Mouse (Mus musculus): Measurements from ENCODE around the gene Tnfrsf13b. TPM values are rescaled to one million over a fixed set of nuclear protein-coding genes. Genes with fewer than 3 reads are reported as not detected.
"Not testable (repeated sequence)": the region's sequence is repeated elsewhere in the genome, so short reads cannot be mapped to it uniquely, and the experiment has no call there.

Tnfrsf13b gene
- polyA plus RNA-seq, 1 experiment from 2014 or later = 0.39 TPM

DNA sequence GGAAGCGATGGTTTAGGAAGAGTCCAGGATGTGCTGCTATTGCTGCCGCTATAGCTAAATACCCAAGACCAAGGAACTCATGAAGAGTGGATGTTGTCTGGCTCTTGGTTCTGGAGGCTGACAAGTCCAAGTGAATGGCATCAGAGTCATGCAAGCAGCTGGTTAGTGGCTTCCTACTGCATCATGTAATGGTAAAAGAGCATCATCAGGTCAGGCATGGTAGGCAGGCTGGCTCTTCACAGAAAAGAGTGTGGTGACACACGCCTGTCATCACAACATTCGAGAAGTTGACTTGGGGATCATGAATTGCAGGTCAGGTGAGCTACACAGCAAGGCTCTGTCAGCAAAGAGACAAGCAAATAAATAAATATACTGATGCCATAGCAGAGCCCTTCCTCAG, 15.1 kb upstream of the Tnfrsf13b start:
- no peak overlapping the region for H3K4me3 ChIP-seq
- H3K27ac ChIP-seq = no peak overlapping the region
- no peaks in the 10 kb centered on the region for H3K27me3 ChIP-seq (ENCODE audit: low read depth, poor library complexity, severe bottlenecking)
- no peaks in the 10 kb centered on the region for H3K4me1 ChIP-seq
- no peaks in the 10 kb centered on the region for H3K9me3 ChIP-seq (replicated peaks)
- 94% methylated on average over 4 of the region's 4 CpGs for WGBS
- H3K36me3 ChIP-seq = no peaks in the 10 kb centered on the region
- DNase-seq (ENCODE audit: low spot score) = no peak

GRCm38 (mm10) chr11:61112323-61112995, 14.1 kb upstream of the Tnfrsf13b start:
- no peaks in the 10 kb centered on the region for H3K36me3 ChIP-seq
- no peak overlapping the region for H3K27ac ChIP-seq
- 78% methylated on average over 8 of the region's 8 CpGs for WGBS
- no peaks in the 10 kb centered on the region for H3K4me1 ChIP-seq
- no peaks in the 10 kb centered on the region for H3K9me3 ChIP-seq (replicated peaks)
- no peak overlapping the region for H3K4me3 ChIP-seq
- H3K27me3 ChIP-seq (ENCODE audit: low read depth, poor library complexity, severe bottlenecking) = no peaks in the 10 kb centered on the region
- DNase-seq (ENCODE audit: low spot score) = no peak

GRCm38 (mm10) chr11:61116226-61116625, 10.3 kb upstream of the Tnfrsf13b start:
- no peaks in the 10 kb centered on the region for H3K27me3 ChIP-seq (ENCODE audit: low read depth, poor library complexity, severe bottlenecking)
- H3K4me3 ChIP-seq = no peak overlapping the region
- H3K9me3 ChIP-seq (replicated peaks) = no peaks in the 10 kb centered on the region
- DNase-seq (ENCODE audit: low spot score) = no peak
- 65% methylated on average over 8 of the region's 8 CpGs for WGBS
- no peaks in the 10 kb centered on the region for H3K4me1 ChIP-seq
- H3K27ac ChIP-seq = no peak overlapping the region
- no peaks in the 10 kb centered on the region for H3K36me3 ChIP-seq

GRCm38 (mm10) chr11:61119996-61120583, 6.5 kb upstream of the Tnfrsf13b start:
- Histone ChIP-seq H3K4me1 (no peaks in the 10 kb centered on the region), H3K27me3 (ENCODE audit: low read depth, poor library complexity, severe bottlenecking) (no peaks in the 10 kb centered on the region), H3K36me3 (no peaks in the 10 kb centered on the region), H3K27ac (no peak overlapping the region), H3K4me3 (no peak overlapping the region), H3K9me3 (replicated peaks) (no peaks in the 10 kb centered on the region)
- 94% methylated on average over 3 of the region's 3 CpGs for WGBS
- DNase-seq (ENCODE audit: low spot score) = no peak

- H3K4me3 ChIP-seq = no peak overlapping the region
- no peaks in the 10 kb centered on the region for H3K9me3 ChIP-seq (replicated peaks)
- no peaks in the 10 kb centered on the region for H3K36me3 ChIP-seq
- no peaks in the 10 kb centered on the region for H3K4me1 ChIP-seq
- 86% methylated on average over 9 of the region's 9 CpGs for WGBS
- no peak for DNase-seq (ENCODE audit: low spot score)
- H3K27me3 ChIP-seq (ENCODE audit: low read depth, poor library complexity, severe bottlenecking) = no peaks in the 10 kb centered on the region
- no peak overlapping the region for H3K27ac ChIP-seq
These were observed 4.2 kb upstream of the Tnfrsf13b start for GRCm38 (mm10) chr11:61122283-61122768.

DNA sequence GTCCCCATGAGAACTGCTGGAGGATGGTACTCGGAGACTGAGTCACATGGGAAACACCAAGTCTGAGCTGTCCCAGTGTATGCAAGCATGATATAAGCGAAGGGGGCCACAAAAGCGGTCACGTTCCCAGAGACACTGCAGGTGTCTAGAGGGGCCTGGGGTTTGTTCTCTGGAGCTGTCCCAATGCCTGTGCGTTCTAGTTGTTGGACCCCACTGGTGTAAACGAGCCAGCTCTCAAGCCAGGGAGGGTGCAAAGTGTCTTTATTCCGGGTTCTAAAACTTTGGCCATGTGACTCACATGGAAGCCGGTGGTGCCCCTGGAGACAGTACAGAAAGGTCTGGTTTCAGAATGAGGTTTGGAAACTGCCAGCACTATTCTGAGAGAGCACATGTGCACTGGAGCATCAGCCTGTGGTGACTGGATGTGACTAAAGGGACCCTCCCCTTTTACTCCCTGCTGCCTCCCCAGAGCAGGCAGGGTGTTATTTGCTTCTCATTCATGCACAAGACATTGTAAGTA, 3.7 kb upstream of the Tnfrsf13b start:
- no peaks in the 10 kb centered on the region for H3K4me1 ChIP-seq
- H3K4me3 ChIP-seq = no peak overlapping the region
- no peak for DNase-seq (ENCODE audit: low spot score)
- no peak overlapping the region for H3K27ac ChIP-seq
- no peaks in the 10 kb centered on the region for H3K9me3 ChIP-seq (replicated peaks)
- 92% methylated on average over 8 of the region's 8 CpGs for WGBS
- no peaks in the 10 kb centered on the region for H3K27me3 ChIP-seq (ENCODE audit: low read depth, poor library complexity, severe bottlenecking)
- no peaks in the 10 kb centered on the region for H3K36me3 ChIP-seq

DNA sequence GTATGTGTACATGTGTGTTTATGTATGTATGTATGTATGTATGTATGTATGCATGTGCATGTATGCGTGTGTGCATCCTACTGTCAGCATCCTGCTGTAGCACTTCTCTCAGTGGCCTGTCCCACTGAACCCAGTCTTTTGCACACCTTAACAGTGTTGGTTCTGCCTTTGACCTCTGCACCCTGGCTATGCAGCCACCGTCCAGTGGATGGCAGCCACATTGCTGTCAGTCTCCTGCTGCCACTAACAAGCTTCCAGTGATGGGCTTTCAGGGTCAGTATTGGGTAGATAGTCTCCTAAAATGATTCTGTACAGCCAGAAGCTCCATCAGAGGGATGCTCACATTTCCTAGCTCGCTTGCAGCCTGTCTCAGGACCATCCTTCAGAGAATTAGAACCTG, 2.7 kb upstream of the Tnfrsf13b start:
- Histone ChIP-seq H3K27ac (no peak overlapping the region), H3K9me3 (replicated peaks) (no peaks in the 10 kb centered on the region), H3K4me3 (no peak overlapping the region), H3K36me3 (no peaks in the 10 kb centered on the region), H3K27me3 (ENCODE audit: low read depth, poor library complexity, severe bottlenecking) (no peaks in the 10 kb centered on the region), H3K4me1 (no peaks in the 10 kb centered on the region)
- no peak for DNase-seq (ENCODE audit: low spot score)
- 85% methylated on average over 3 of the region's 3 CpGs for WGBS

DNA sequence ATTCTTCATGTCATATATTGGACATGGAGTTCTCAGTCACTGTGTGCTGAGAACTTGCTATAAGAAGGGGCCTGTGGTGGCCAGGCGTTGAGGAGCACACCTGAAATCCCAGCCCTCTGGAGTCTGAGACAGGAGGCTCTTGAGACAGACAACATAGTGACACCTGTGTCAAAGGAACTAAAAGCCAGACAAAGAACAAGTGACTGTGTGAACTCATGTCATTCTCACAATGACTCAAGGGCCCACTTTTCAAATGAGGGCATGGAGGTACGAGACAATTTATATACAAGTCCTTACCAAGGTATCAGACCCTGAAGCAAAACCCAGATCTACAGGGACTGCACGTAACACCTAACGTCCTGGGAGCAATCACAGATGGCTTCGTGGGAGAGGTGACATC, 585 bp upstream of the Tnfrsf13b start:
- Histone ChIP-seq H3K27ac (no peak overlapping the region), H3K27me3 (ENCODE audit: low read depth, poor library complexity, severe bottlenecking) (no peaks in the 10 kb centered on the region), H3K4me1 (no peaks in the 10 kb centered on the region), H3K9me3 (replicated peaks) (no peaks in the 10 kb centered on the region), H3K36me3 (no peaks in the 10 kb centered on the region), H3K4me3 (no peak overlapping the region)
- 90% methylated on average over 5 of the region's 5 CpGs for WGBS
- no peak for DNase-seq (ENCODE audit: low spot score)

- no peak for DNase-seq (ENCODE audit: low spot score)
These were observed 983 bp downstream of the Tnfrsf13b start for GRCm38 (mm10) chr11:61127421-61128055.

DNA sequence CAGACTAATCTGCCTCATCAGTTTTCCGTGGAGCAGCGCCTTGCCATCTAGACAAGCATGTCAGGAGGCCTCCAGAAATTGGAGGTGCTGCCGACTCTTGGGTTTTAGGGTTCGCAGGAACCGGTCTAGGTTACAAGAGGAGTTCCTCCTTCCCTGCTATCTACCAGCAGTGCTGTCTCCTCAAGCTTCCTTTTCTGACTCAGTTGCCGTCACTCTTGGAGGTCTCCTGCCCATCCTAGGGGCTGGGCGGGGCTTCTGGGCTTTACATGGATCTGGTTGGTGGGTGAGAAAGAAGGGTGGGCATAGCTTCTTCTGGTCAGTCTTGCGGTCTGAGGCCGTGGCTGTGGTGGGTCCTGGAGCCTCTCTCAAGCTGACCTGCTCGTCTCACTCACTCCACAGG, 2.8 kb downstream of the Tnfrsf13b start:
- H3K36me3 ChIP-seq = no peaks in the 10 kb centered on the region
- 46% methylated on average over 10 of the region's 10 CpGs for WGBS
- no peaks in the 10 kb centered on the region for H3K4me1 ChIP-seq
- H3K27me3 ChIP-seq (ENCODE audit: low read depth, poor library complexity, severe bottlenecking) = no peaks in the 10 kb centered on the region
- H3K9me3 ChIP-seq (replicated peaks) = no peaks in the 10 kb centered on the region
- no peak overlapping the region for H3K4me3 ChIP-seq
- no peak overlapping the region for H3K27ac ChIP-seq
- no peak for DNase-seq (ENCODE audit: low spot score)

More at GRCm38 (mm10) chr11:61127421-61128055, 983 bp downstream of the Tnfrsf13b start:
- Histone ChIP-seq H3K36me3 (no peaks in the 10 kb centered on the region), H3K27ac (no peak overlapping the region), H3K4me3 (no peak overlapping the region), H3K27me3 (ENCODE audit: low read depth, poor library complexity, severe bottlenecking) (no peaks in the 10 kb centered on the region), H3K4me1 (no peaks in the 10 kb centered on the region), H3K9me3 (replicated peaks) (no peaks in the 10 kb centered on the region)
- WGBS = 87% methylated on average over 8 of the region's 8 CpGs

DNA sequence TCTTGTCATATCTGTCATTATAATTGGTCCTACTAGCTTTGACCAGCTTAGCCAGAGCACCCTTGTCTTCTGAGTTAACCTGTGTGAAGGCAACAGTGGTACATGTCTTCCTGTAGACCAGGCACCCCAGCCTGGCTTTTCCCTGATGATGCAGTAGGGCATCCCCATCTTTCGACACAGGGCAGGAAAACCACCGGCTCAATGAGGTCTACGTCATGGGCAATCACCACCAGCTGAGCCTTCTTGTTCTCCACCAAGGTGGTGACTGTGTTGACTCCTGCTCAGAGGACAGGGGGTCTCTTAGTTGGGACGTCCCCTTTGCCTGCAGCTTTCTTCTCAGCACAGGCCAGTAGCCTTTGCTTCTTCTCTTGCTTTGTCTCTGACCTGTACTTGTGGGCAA, 4.1 kb downstream of the Tnfrsf13b start:
- not testable (repeated sequence) for H3K36me3 ChIP-seq; H3K27ac ChIP-seq; H3K4me3 ChIP-seq; H3K9me3 ChIP-seq (replicated peaks); DNase-seq (ENCODE audit: low spot score); H3K27me3 ChIP-seq (ENCODE audit: low read depth, poor library complexity, severe bottlenecking); H3K4me1 ChIP-seq
- 98% methylated on average over 4 of the region's 4 CpGs for WGBS

- Histone ChIP-seq H3K4me1 (no peaks in the 10 kb centered on the region), H3K36me3 (no peaks in the 10 kb centered on the region), H3K9me3 (replicated peaks) (no peaks in the 10 kb centered on the region), H3K27me3 (ENCODE audit: low read depth, poor library complexity, severe bottlenecking) (no peaks in the 10 kb centered on the region), H3K4me3 (no peak overlapping the region), H3K27ac (no peak overlapping the region)
- no peak for DNase-seq (ENCODE audit: low spot score)
- WGBS = 80% methylated on average over 2 of the region's 2 CpGs
These were observed 6.4 kb downstream of the Tnfrsf13b start for GRCm38 (mm10) chr11:61132943-61133342.

- Histone ChIP-seq H3K36me3 (no peaks in the 10 kb centered on the region), H3K4me3 (no peak overlapping the region), H3K4me1 (peaks cover 2% of the 10 kb centered on the region), H3K9me3 (replicated peaks) (no peaks in the 10 kb centered on the region), H3K27ac (no peak overlapping the region), H3K27me3 (ENCODE audit: low read depth, poor library complexity, severe bottlenecking) (peaks cover 10% of the 10 kb centered on the region)
- DNase-seq (ENCODE audit: low spot score) = no peak
- WGBS = 89% methylated on average over 2 of the region's 2 CpGs
These were observed 15.1 kb downstream of the Tnfrsf13b start for GRCm38 (mm10) chr11:61141693-61142092.

Measured in limb, embryonic 10.5 days (tissue).